Mouse (Mus musculus): ENCODE data around the gene Nwd2.
A peak's percentile ranks its signal among the peaks of the same experiment; 100 is the strongest.

Nwd2 gene

GRCm38 (mm10) chr5:63755938-63756337 is 107.0 kb downstream of the Nwd2 start:
- DNase-seq = no peak

- no peak for DNase-seq
Observed at GRCm38 (mm10) chr5:63765886-63766285, 117.0 kb downstream of the Nwd2 start.

- DNase-seq = peak in 1 of 2 experiments; percentile 39
Observed at GRCm38 (mm10) chr5:63766715-63767114, 117.8 kb downstream of the Nwd2 start.

- DNase-seq = no peak
Observed at GRCm38 (mm10) chr5:63767464-63767863, 118.6 kb downstream of the Nwd2 start.

- no peak for DNase-seq
Observed at GRCm38 (mm10) chr5:63768220-63768619, 119.3 kb downstream of the Nwd2 start.

- no peak for DNase-seq
Observed at GRCm38 (mm10) chr5:63772971-63773370, 124.1 kb downstream of the Nwd2 start.

GRCm38 (mm10) chr5:63773603-63774002 is 124.7 kb downstream of the Nwd2 start:
- DNase-seq = no peak

- DNase-seq = peak in 1 of 2 experiments; percentile 16
Observed at GRCm38 (mm10) chr5:63788156-63788826, 139.4 kb downstream of the Nwd2 start.

GRCm38 (mm10) chr5:63811819-63812508 is 163.1 kb downstream of the Nwd2 start, which contains the start of gene 0610040J01Rik:
TSS of gene 0610040J01Rik (plus strand) at chr5:63812363.
- DNase-seq = peak; percentile 84 to 89

GRCm38 (mm10) chr5:63812509-63812865 is 163.6 kb downstream of the Nwd2 start:
- DNase-seq = no peak

GRCm38 (mm10) chr5:63816643-63817042 is 167.7 kb downstream of the Nwd2 start:
- DNase-seq = no peak

- DNase-seq = peak; percentile 57 to 67
Observed at GRCm38 (mm10) chr5:63817270-63817669, 168.4 kb downstream of the Nwd2 start.

- peak; percentile 53 to 58 for DNase-seq
Observed at GRCm38 (mm10) chr5:63818975-63819374, 170.1 kb downstream of the Nwd2 start.

- DNase-seq = no peak
Observed at GRCm38 (mm10) chr5:63819519-63819918, 170.6 kb downstream of the Nwd2 start.

GRCm38 (mm10) chr5:63821176-63821575 is 172.3 kb downstream of the Nwd2 start:
- no peak for DNase-seq

- no peak for DNase-seq
Observed at GRCm38 (mm10) chr5:63821860-63822259, 173.0 kb downstream of the Nwd2 start.

GRCm38 (mm10) chr5:63823362-63824332 is 174.7 kb downstream of the Nwd2 start:
- DNase-seq = peak; percentile 72 to 74

- DNase-seq = no peak
Observed at GRCm38 (mm10) chr5:63824599-63825350, 175.9 kb downstream of the Nwd2 start.

- DNase-seq = no peak
Observed at GRCm38 (mm10) chr5:63825881-63826280, 177.0 kb downstream of the Nwd2 start.

GRCm38 (mm10) chr5:63827006-63827405 is 178.1 kb downstream of the Nwd2 start:
- peak in 1 of 2 experiments; percentile 49 for DNase-seq

GRCm38 (mm10) chr5:63827415-63828053 is 178.6 kb downstream of the Nwd2 start:
- DNase-seq = peak; percentile 61 to 84
